Mouse (Mus musculus) adrenal gland, postnatal 4 days (tissue): ENCODE measurements at regions not wholly inside any gene's neighbourhood (a gene's known extent, or its start where the extent isn't known, plus 50 kb on each side); places are given as distances from the start of the nearest gene placed in this dataset.

Experiments used
- DNase-seq, 2 experiments: peaks; one replicate each; pipeline ENCODE4 v3.0.0; 2021 to 2022; ENCODE audit warnings: low spot score in 2 of 2, mixed read lengths in 2 of 2

GRCm38 (mm10) chr8:107715901-107716300 is 127.6 kb upstream of the Psmd7 start:
- DNase-seq = no peak

- no peak for DNase-seq
Observed at GRCm38 (mm10) chr8:107717856-107718255, 129.6 kb upstream of the Psmd7 start.

- no peak for DNase-seq
Observed at GRCm38 (mm10) chr8:107719656-107720055, 131.4 kb upstream of the Psmd7 start.

DNA sequence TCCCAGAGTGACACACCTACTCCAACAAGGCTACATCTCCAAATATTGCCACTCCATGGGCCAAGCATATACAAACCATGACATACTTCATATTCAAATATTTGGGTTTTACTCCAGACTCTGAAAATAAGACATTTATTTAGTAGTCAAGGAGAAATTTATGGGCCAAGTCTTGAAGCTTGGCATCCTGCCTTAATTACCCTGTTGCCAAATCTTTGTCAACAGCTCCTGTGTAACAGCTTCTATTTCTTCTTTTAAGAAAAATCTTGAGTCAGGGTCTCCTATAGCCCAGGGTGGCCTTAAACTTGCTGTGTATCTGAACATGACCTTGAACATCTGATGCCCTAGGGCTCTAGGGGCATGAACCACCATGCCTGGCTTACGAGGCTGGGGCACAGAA is 138.5 kb upstream of the Psmd7 start:
- no peak for DNase-seq

DNA sequence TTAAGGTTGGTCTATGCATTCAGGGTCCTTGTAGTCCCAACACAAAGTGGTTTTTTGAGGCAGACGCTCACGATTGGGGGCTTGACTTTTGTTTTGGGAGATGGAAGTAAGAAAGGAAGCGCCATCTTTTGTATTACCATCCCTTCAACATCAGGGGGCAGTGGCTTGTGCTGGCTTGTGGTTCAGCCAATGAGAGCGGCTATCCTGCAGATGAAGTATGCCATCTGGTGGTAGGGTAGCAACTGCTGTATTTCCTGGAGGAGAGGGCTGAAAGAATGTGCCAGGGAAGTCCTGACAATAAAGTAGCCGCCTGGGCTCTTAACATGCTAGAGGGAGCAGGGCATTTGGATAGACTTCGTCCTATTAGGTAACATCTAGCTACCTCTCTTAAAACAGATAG is 139.0 kb upstream of the Psmd7 start:
- DNase-seq = no peak

DNA sequence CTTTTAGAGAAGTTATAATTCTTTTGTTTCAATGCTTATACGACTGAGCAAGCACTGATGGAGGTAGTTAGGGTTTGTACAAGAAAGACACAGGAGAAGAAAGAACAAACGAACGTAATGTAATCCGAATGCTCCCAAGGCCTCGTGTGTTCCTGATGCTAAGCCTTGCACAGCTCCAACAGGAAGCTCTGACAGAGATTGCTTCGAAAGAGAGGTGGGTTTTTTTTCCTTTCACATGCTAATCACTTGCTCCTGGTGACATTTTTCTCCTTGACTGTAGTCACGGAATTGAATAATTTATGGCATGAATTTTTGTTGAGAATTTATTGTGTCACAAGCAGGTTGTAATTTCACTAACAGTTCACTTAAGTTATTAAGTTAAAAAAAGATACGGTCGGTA is 150.8 kb upstream of the Psmd7 start:
- DNase-seq = no peak

- DNase-seq = no peak
Observed at GRCm38 (mm10) chr8:107757083-107757482, 168.8 kb upstream of the Psmd7 start.

GRCm38 (mm10) chr8:107758637-107759036 is 170.4 kb upstream of the Psmd7 start:
- DNase-seq = no peak

GRCm38 (mm10) chr8:107776906-107777305 is 165.5 kb upstream of the Zfhx3 start:
- DNase-seq = no peak

DNA sequence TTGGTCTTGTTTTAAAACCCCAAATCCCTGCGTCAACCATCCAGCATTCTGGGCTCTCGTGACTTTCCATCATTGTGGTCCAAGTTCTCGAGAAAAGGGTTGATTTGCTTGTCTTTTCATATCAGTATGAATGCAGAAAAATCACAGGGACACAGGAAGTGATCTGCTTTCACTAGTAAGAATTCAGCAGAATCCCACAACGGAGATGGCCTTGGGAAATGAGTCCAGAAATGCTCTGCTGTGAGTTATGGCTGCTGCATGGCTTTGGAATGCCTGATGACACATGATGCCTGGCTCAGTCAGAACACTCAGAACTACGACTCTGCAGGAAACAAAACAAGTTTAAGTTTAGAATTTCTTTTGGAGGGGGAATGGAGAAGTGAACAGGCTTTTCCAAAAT is 156.7 kb upstream of the Zfhx3 start:
- peak in 1 of 2 experiments; percentile 10 for DNase-seq

- no peak for DNase-seq
Observed at GRCm38 (mm10) chr8:107792286-107792685, 150.2 kb upstream of the Zfhx3 start.

GRCm38 (mm10) chr8:107814931-107815330 is 127.5 kb upstream of the Zfhx3 start:
- DNase-seq = no peak

DNA sequence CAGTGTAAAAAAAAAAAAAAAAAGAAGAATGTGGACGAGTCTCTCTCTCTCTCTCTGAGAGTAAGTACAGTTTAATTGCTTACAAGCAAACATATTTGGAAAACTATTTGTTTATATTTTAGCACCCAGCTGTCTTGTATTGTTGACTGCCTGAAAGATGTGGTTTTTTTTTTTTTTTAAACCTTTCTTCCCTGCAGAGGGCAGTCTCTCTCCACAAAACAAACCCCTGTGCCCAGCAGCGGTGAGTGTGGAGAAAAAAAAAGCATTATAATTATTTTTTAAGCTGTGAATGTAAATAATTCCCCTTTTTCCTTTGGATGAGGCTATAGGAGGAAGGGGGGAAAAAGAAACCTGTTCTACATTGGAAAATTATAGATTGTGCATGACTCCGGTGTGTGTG is 126.7 kb upstream of the Zfhx3 start:
- DNase-seq = no peak

GRCm38 (mm10) chr8:107817796-107818195 is 124.6 kb upstream of the Zfhx3 start:
- DNase-seq = no peak

GRCm38 (mm10) chr8:107820174-107820760 is 122.2 kb upstream of the Zfhx3 start:
- DNase-seq = no peak

GRCm38 (mm10) chr8:107821522-107821921 is 120.9 kb upstream of the Zfhx3 start:
- DNase-seq = no peak

DNA sequence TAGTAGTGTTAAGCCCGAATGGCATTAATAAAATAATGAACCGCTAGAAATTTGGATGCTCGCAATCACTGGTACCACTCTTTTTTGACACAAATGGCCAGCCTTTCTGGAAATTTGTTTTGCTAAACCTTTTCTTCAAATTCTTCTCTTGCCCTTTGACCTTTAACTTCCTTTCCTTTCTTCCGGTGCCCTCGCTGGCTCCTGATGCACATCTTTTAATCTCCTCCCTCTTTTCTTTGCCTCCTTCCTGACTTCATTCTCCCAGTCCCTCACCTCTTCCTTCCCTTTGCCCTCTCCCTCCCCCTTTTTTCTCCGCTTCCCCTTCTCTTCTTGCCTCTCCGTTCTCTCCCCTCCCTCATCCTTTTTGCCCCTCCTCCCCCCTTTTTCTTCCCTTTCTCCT is 118.3 kb upstream of the Zfhx3 start:
- no peak for DNase-seq

- no peak for DNase-seq
Observed at GRCm38 (mm10) chr8:107824640-107825039, 117.8 kb upstream of the Zfhx3 start.

- no peak for DNase-seq
Observed at GRCm38 (mm10) chr8:107827500-107828125, 114.8 kb upstream of the Zfhx3 start.

GRCm38 (mm10) chr8:107828541-107828940 is 113.9 kb upstream of the Zfhx3 start:
- DNase-seq = no peak

DNA sequence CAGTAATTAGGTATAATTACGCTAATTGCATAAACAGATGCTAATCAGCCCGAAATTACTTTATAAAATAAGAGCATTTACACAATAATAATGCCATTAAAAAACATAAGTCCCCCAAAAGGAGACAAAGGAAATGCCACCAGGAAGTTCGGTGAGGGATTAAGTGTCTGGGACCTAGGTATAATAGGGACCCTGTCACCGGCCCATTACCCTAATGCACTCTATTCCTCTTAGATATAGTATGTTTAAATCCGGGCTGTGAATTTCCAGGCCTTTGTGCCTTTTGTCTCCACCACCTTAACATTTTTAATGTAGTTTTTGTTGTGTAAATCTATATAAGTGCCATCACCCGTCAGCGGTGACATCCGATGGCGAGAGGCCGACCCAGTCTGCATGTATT is 109.0 kb upstream of the Zfhx3 start:
- no peak for DNase-seq

DNA sequence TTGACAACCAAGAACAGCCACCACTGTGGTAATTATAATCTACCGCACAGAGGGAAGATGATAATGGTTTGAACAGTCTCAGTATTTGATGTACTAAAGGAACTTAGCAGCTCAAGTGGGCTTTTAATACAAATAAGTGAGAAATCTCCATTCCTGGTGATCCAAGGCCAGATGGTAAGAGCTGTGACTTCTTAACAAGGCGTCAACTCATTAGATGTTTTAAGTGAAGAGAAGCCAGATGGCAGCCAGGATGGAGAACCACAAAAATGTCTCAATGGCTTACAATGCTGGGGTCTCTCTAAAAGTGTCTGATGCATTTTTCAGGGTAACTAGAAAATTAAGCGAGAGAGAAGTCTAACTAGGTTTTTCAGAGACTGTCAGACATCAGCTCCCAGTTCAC is 96.3 kb upstream of the Zfhx3 start:
- DNase-seq = no peak
